Mouse (Mus musculus) midbrain, embryonic 11.5 days (tissue): ENCODE results near the gene Ankrd13d. TPM values are rescaled to one million over a fixed set of nuclear protein-coding genes. Genes with fewer than 3 reads are reported as not detected.

Source experiments
- ATAC-seq: fragments of 200-750 bp; cut with Nextera tagmentation; 2 replicates; pipeline ENCODE4 v1.8.0; 2017; ENCODE audit warnings: moderate TSS enrichment, moderate library complexity; ENCODE audit not compliant: low FRiP score
- DNase-seq: peaks from one replicate; pipeline ENCODE4 v3.0.0; 2015; ENCODE audit warnings: low spot score; ENCODE audit errors: missing footprints
- H3K27ac ChIP-seq: fragments of 300-500 bp; sonication (generic); 2 replicates; pipeline ENCODE4 v1.5.1; 2014; ENCODE audit warnings: low read depth, low read length
- H3K27me3 ChIP-seq: fragments of 300-500 bp; sonication (generic); 2 replicates; pipeline ENCODE4 v1.6.1; 2014; ENCODE audit warnings: mild to moderate bottlenecking, low read length, moderate library complexity, mixed read lengths; ENCODE audit not compliant: control insufficient read depth, insufficient read depth
- H3K36me3 ChIP-seq: fragments of 300-500 bp; sonication (generic); 2 replicates; pipeline ENCODE4 v1.6.1; 2014; ENCODE audit warnings: mild to moderate bottlenecking, low read length, moderate library complexity, mixed read lengths; ENCODE audit not compliant: control insufficient read depth, insufficient read depth
- H3K4me1 ChIP-seq: fragments of 300-500 bp; sonication (generic); 2 replicates; pipeline ENCODE4 v1.6.1; 2014; ENCODE audit warnings: low read length; ENCODE audit not compliant: control insufficient read depth, insufficient read depth
- H3K4me2 ChIP-seq: fragments of 300-500 bp; sonication (generic); 2 replicates; pipeline ENCODE4 v1.6.1; 2014; ENCODE audit warnings: mild to moderate bottlenecking, moderate library complexity
- H3K4me3 ChIP-seq: fragments of 300-500 bp; sonication (generic); 2 replicates; pipeline ENCODE4 v1.5.1; 2014; ENCODE audit warnings: low read depth, low read length
- H3K9ac ChIP-seq: fragments of 300-500 bp; sonication (generic); 2 replicates; pipeline ENCODE4 v1.6.1; 2014; ENCODE audit warnings: low read length
- H3K9me3 ChIP-seq: fragments of 300-500 bp; sonication (generic); 2 replicates; pipeline ENCODE4 v1.6.1; 2016; ENCODE audit warnings: low read length; ENCODE audit not compliant: control insufficient read depth
- WGBS: fragments of 180-500 bp; shearing (Covaris S2); extraction: QIAGEN DNeasy Blood & Tissue Kit; methylation state at CpG from one replicate; pipeline ENCODE4 v1.1.7; 2014; 5-methylcytosine and 5-hydroxymethylcytosine counted together
- polyA plus RNA-seq: library from polyadenylated mRNA; unstranded; fragments of >200 nt; fragmentation: Nextera tagmentation; extraction: Ambion mirVana; gene quantifications from 2 replicates; pipeline ENCODE4 v1.2.1, GENCODE M21; 2014

Gene Ankrd13d
- polyA plus RNA-seq, 1 experiment from 2014 or later, result 8.5 TPM

DNA sequence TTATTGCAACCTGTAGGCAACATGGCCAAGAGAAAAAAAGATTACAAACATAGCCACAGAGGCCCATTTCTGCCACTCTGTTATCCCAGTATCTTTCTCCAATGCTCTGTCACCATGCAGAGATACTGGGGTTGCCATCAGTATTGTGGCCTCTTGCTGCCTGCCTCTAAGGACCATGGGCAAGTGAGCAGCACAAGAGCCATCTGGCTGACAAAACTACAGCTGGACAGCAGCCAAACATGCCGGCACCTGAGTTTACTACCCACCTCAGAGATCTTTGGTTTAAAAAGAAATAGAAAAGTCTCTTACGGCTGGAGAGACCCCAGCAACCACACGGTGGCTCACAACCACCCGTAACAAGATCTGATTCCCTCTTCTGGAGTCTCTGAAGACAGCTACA, 36.3 kb upstream of the Ankrd13d start:
- Histone ChIP-seq H3K36me3 (peaks cover 38% of the 10 kb centered on the region), H3K4me3 (no peak overlapping the region), H3K9me3 (no peaks in the 10 kb centered on the region), H3K4me1 (no peaks in the 10 kb centered on the region), H3K27ac (no peak overlapping the region), H3K9ac (no peak overlapping the region), H3K4me2 (no peak overlapping the region), H3K27me3 (no peaks in the 10 kb centered on the region)
- 93% methylated on average over 4 of the region's 4 CpGs for WGBS
- DNase-seq (no peak), ATAC-seq (no peak)

- no peaks in the 10 kb centered on the region for H3K4me1 ChIP-seq
- no peak overlapping the region for H3K4me3 ChIP-seq
- H3K9ac ChIP-seq, result no peak overlapping the region
- no peaks in the 10 kb centered on the region for H3K27me3 ChIP-seq
- DNase-seq (no peak), ATAC-seq (no peak)
- H3K4me2 ChIP-seq, result no peak overlapping the region
- H3K36me3 ChIP-seq, result peaks cover 28% of the 10 kb centered on the region
- no peak overlapping the region for H3K27ac ChIP-seq
- H3K9me3 ChIP-seq, result no peaks in the 10 kb centered on the region
- 91% methylated on average over 3 of the region's 3 CpGs for WGBS
These were observed 34.2 kb upstream of the Ankrd13d start for GRCm38 (mm10) chr19:4317181-4317580.

DNA sequence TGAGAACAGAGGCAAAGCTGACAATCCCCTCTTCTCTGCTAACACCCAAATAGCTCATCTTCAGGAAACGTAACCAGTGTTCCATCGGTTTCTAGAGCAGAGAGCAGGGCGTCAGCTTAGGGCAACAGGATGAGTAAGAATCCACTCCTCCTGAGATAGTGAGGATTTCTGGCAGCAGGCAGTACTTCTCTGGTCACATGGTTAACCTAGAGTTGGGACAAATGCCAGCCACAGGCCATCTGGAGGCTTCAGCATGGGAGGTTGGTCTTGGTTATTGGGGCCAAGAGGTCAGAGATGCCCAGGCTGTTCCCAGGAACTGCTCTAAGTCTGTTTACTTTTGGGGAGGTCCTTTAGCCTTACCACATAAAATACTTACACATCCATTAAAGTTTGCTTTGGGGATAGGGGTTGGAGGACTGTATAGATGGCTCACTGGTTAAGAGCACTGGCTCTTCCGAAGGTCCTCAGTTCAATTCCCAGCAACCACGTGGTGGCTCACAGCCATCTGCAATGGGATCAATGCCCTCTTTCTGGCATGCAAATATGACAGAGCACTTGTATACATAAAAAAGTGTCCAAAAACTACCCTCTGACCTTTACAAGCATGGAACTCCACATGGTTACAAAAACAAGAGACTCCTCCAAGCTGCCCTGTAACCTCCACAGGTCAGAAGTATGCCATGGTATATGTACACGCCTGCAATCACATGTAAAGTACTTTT, 32.4 kb upstream of the Ankrd13d start:
- Histone ChIP-seq H3K36me3 (peaks cover 27% of the 10 kb centered on the region), H3K4me3 (no peak overlapping the region), H3K9ac (no peak overlapping the region), H3K27me3 (no peaks in the 10 kb centered on the region), H3K4me2 (no peak overlapping the region), H3K4me1 (no peaks in the 10 kb centered on the region), H3K9me3 (no peaks in the 10 kb centered on the region), H3K27ac (no peak overlapping the region)
- ATAC-seq (no peak), DNase-seq (no peak)
- 85% methylated on average over 6 of the region's 6 CpGs for WGBS

DNA sequence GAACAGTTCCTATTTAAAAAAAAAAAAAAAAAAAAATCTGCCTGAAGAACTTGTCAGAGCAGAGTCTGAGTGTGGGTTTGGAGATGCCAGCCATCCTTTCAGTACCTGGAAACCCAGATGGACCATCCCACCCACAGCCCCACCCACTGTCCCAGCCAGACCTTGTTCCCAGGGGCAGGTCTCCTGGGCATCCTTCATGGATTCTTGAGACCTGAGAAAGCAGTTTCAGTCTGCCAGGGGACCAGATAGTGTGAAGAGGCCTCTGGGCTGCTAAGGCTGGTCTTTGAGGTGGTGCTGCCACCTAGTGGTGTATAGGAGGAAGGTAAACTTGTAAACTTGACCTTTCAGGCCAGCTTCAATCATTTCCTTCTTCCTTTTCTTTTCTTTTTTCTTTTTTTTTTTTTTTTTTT, 26.8 kb upstream of the Ankrd13d start:
- Histone ChIP-seq H3K4me2 (no peak overlapping the region), H3K9me3 (no peaks in the 10 kb centered on the region), H3K4me1 (peaks cover 6% of the 10 kb centered on the region), H3K27ac (no peak overlapping the region), H3K36me3 (no peaks in the 10 kb centered on the region), H3K4me3 (no peak overlapping the region), H3K27me3 (no peaks in the 10 kb centered on the region), H3K9ac (no peak overlapping the region)
- DNase-seq, result peak; percentile 93
- ATAC-seq, result no peak

DNA sequence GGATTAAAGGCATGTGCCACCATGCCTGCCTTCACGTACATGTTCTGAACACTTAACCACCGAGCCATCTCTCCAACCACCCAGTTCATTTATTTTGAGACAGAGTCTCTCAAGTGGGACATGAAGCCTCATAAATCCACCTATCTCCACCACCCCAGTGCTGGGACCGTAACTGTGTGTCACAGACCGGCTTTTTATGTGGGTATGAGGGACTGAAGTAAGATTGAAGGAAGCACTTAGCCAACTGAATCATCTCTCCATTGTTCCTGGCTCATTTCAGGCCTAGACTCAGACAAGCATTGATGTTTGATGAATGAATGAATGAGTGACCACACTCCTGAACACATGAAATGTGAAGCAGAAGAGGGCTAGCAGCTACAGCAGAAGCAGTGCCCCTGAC, 26.4 kb upstream of the Ankrd13d start:
- Histone ChIP-seq H3K4me3 (no peak overlapping the region), H3K9me3 (no peaks in the 10 kb centered on the region), H3K27me3 (no peaks in the 10 kb centered on the region), H3K4me2 (no peak overlapping the region), H3K27ac (no peak overlapping the region), H3K36me3 (no peaks in the 10 kb centered on the region), H3K9ac (no peak overlapping the region), H3K4me1 (peaks cover 10% of the 10 kb centered on the region)
- no peak for DNase-seq
- no peak for ATAC-seq
- 94% methylated on average over 4 of the region's 4 CpGs for WGBS

GRCm38 (mm10) chr19:4306190-4306577, 23.2 kb upstream of the Ankrd13d start, which contains the start of gene Grk2:
Gene Grk2, minus strand, starts transcription at chr19:4306222.
- Histone ChIP-seq H3K4me1 (peaks cover 25% of the 10 kb centered on the region), H3K9me3 (no peaks in the 10 kb centered on the region), H3K4me3 (peak within 1 kb of the TSS; percentile 95), H3K4me2 (peak within 1 kb of the TSS; percentile 93), H3K27ac (peak within 1 kb of the TSS; percentile 57), H3K36me3 (no peaks in the 10 kb centered on the region), H3K27me3 (no peaks in the 10 kb centered on the region), H3K9ac (peak within 1 kb of the TSS; percentile 97)
- 2% methylated on average over 36 of the region's 46 CpGs for WGBS
- peak; percentile 98 for DNase-seq
- peak; percentile 89 for ATAC-seq

GRCm38 (mm10) chr19:4305491-4306189, 22.7 kb upstream of the Ankrd13d start:
- H3K36me3 ChIP-seq, result no peaks in the 10 kb centered on the region
- peaks cover 26% of the 10 kb centered on the region for H3K4me1 ChIP-seq
- no peaks in the 10 kb centered on the region for H3K9me3 ChIP-seq
- no peaks in the 10 kb centered on the region for H3K27me3 ChIP-seq
- DNase-seq (peak; percentile 95), ATAC-seq (peak; percentile 80)
- peak overlapping the region; percentile 93 for H3K4me2 ChIP-seq
- H3K4me3 ChIP-seq, result peak overlapping the region; percentile 95
- peak overlapping the region; percentile 97 for H3K9ac ChIP-seq
- under 1% methylated on average over 60 of the region's 68 CpGs for WGBS
- H3K27ac ChIP-seq, result peak overlapping the region; percentile 57

GRCm38 (mm10) chr19:4304871-4305321, 22.0 kb upstream of the Ankrd13d start:
- no peak for DNase-seq
- H3K4me2 ChIP-seq, result peak overlapping the region; percentile 93
- no peaks in the 10 kb centered on the region for H3K9me3 ChIP-seq
- peaks cover 29% of the 10 kb centered on the region for H3K4me1 ChIP-seq
- H3K27me3 ChIP-seq, result no peaks in the 10 kb centered on the region
- H3K4me3 ChIP-seq, result peak overlapping the region; percentile 95
- peak overlapping the region; percentile 97 for H3K9ac ChIP-seq
- H3K36me3 ChIP-seq, result no peaks in the 10 kb centered on the region
- 54% methylated on average over 4 of the region's 4 CpGs for WGBS
- no peak for ATAC-seq
- no peak overlapping the region for H3K27ac ChIP-seq

DNA sequence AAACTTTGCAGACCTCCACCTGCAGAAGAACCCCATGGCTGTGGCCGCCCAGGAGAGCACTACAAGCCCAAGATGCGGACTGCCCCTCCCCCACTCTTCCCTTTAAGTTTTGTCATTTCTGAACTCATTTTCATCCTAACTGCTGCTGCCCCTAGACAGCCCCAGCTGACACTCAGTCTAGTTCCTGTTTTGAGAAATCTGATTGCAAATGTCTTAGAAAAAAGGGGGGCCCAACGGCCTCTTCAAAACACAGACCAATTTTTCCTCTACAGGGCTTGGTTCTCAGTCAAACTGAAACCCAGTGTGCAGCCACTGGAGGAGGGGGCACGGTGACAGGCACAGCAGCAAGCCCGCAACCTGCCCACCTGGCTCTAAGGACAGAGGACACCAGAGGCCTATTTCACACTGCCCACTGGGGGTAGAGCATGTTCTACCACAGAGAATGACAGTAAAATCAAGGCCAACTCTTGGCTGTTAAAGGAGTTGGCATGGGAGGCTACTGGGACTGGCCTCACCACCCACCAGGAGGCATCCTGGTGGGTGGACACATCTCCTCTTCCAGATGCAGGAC, 21.4 kb upstream of the Ankrd13d start:
- Histone ChIP-seq H3K9me3 (no peaks in the 10 kb centered on the region), H3K4me3 (peak overlapping the region; percentile 2; the same call in 1 of the 2 replicates), H3K4me2 (peak overlapping the region; percentile 93), H3K36me3 (no peaks in the 10 kb centered on the region), H3K27me3 (no peaks in the 10 kb centered on the region), H3K9ac (peak overlapping the region; percentile 97; the same call in 1 of the 2 replicates), H3K4me1 (peaks cover 29% of the 10 kb centered on the region), H3K27ac (no peak overlapping the region)
- 74% methylated on average over 5 of the region's 5 CpGs for WGBS
- DNase-seq (no peak), ATAC-seq (no peak)
